In genomic region chr4:86545615-86546014, GRCm38 (mm10) we compare ENCODE assay signal across 9 mouse cellular contexts. TPM values are rescaled to one million over a fixed set of nuclear protein-coding genes. Genes with fewer than 3 reads are reported as not detected.
A peak's percentile ranks its signal among the peaks of the same experiment; 100 is the strongest.
DNase-seq lines count a peak whose midpoint lies in the region; TF ChIP-seq lines count a peak whose summit lies in the region.
"Had no signal": no experiment of that assay in that cellular context is flagged by ENCODE, and none has a peak within 500 bp of the region (broad histone marks: within the 10 kb centered on the region; RNA-seq: fewer than 3 reads in every experiment).

No protein-coding gene starts in this region.

- H3K27me3 ChIP-seq in heart, embryonic 10.5 days (ENCODE audit: insufficient read depth, poor library complexity, severe bottlenecking) = no peaks in the 10 kb centered on the region

- H3K36me3 ChIP-seq in heart, embryonic 10.5 days = no peaks in the 10 kb centered on the region

- H3K27ac ChIP-seq in heart, embryonic 10.5 days = peak overlapping the region; percentile 69; the same call in 1 of the 2 replicates
- H3K27ac ChIP-seq: macrophage had no signal

- no peak for TF ChIP-seq CTCF in lung, adult 2 months (IDR thresholded peaks at IDR 0.05; ENCODE audit: insufficient read depth, low read length)

- 0 out of 2 replicates have a peak, but pooled peaks cover 4% of the 10 kb centered on the region for H3K4me1 ChIP-seq in heart, embryonic 10.5 days
- no peaks in the 10 kb centered on the region for H3K4me1 ChIP-seq in lung, adult 2 months (ENCODE audit: control insufficient read depth, insufficient read depth, low read length)

- intact Hi-C loops in heart, postnatal 25 days (cut with DNase I) = loop anchor here (10.0 kb wide), 1 partner anchor 501 kb away; no protein-coding TSS in a partner anchor

- DNase-seq in heart, embryonic 10.5 days (ENCODE audit: low spot score) = no peak
- no peak for DNase-seq in heart, postnatal 25 days (ENCODE audit: low spot score)
- DNase-seq in lung, adult 2 months = peak; percentile 4
- no peak for DNase-seq in lung, adult 18-20 months
- DNase-seq in embryo, embryonic 11 days = peak; percentile 69
- peak; percentile 74 for DNase-seq in retina, embryonic 14.5 days (ENCODE audit: low spot score)
- no peak for DNase-seq in right cerebral cortex, postnatal 10 days (ENCODE audit: low spot score in 2 of 2)
- no peak for DNase-seq in left cerebral cortex, adult 8-10 months (ENCODE audit: low spot score in 2 of 2)

- no peaks in the 10 kb centered on the region for H3K9me3 ChIP-seq in heart, embryonic 10.5 days

- no peak for TF ChIP-seq POLR2A in lung, adult 2 months (IDR thresholded peaks at IDR 0.05; ENCODE audit: borderline replicate concordance, extremely low read depth, low read depth, low read length)

- H3K4me3 ChIP-seq in heart, embryonic 10.5 days = no peak overlapping the region
- no peak overlapping the region for H3K4me3 ChIP-seq in lung, adult 2 months (replicated peaks; ENCODE audit: extremely low read depth, low read depth, low read length)

- WGBS in heart, embryonic 10.5 days = 52% methylated on average over 5 of the region's 5 CpGs
- WGBS in lung, adult 2 months = 56% methylated on average over 5 of the region's 5 CpGs

RNA-seq across cellular contexts. Expression of gene Saxo1, which starts 12.5 kb away (rescaled TPM):
- not detected in 2 replicates for polyA plus RNA-seq in heart, embryonic 10.5 days (2016; fragmentation: Nextera tagmentation; extraction: Ambion mirVana)
- not detected for total RNA-seq in heart, postnatal 25 days (2021)
- not detected in 2 replicates for polyA plus RNA-seq in lung, adult 2 months (2012; rRNA removed)
- not detected for total RNA-seq in left cerebral cortex, adult 8-10 months (2022)
- polyA plus RNA-seq: macrophage had no signal

RNA-seq across cellular contexts. Expression of gene Rraga, which starts 29.9 kb away (rescaled TPM):
- 32.2 and 50.4 TPM in 2 replicates for polyA plus RNA-seq in heart, embryonic 10.5 days (2016; fragmentation: Nextera tagmentation; extraction: Ambion mirVana)
- total RNA-seq in heart, postnatal 25 days (2021) = 10 to 100 TPM; 56.3 to 61.1 TPM
- 42.0 and 43.9 TPM in 2 replicates for polyA plus RNA-seq in lung, adult 2 months (2012; rRNA removed)
- total RNA-seq in left cerebral cortex, adult 8-10 months (2022) = 100 to 1,000 TPM; 137 to 150 (median 140) TPM

Comparison
In these comparisons a context has a peak if more than half of its experiments do, and no peak if none do; other contexts are left out.
1. DNase-seq: peak in lung, adult 2 months (single experiment), embryo, embryonic 11 days (single experiment) and retina, embryonic 14.5 days (single experiment); none in heart, embryonic 10.5 days (single experiment), heart, postnatal 25 days (single experiment), lung, adult 18-20 months (0 of 2), right cerebral cortex, postnatal 10 days (0 of 2) and left cerebral cortex, adult 8-10 months (0 of 2).